Mouse (Mus musculus) stomach, embryonic 16.5 days (tissue): ENCODE data around the gene Clcnkb. TPM values are rescaled to one million over a fixed set of nuclear protein-coding genes. Genes with fewer than 3 reads are reported as not detected.

Experiments
- ATAC-seq: fragments of 200-750 bp; cut with Nextera tagmentation; 2 replicates; pipeline ENCODE4 v1.8.0; 2017; ENCODE audit warnings: moderate number of reproducible peaks, moderate TSS enrichment; ENCODE audit not compliant: insufficient read depth, low FRiP score
- H3K27ac ChIP-seq: fragments of 300-500 bp; sonication (generic); 2 replicates; pipeline ENCODE4 v1.5.1; 2014; ENCODE audit warnings: low read length
- H3K27me3 ChIP-seq: fragments of 300-500 bp; sonication (generic); 2 replicates; pipeline ENCODE4 v1.6.1; 2014; ENCODE audit warnings: low read length, control low read depth, mixed read lengths; ENCODE audit not compliant: control insufficient read depth, insufficient read depth
- H3K36me3 ChIP-seq: fragments of 300-500 bp; sonication (generic); 2 replicates; pipeline ENCODE4 v1.6.1; 2014; ENCODE audit warnings: low read length; ENCODE audit not compliant: control insufficient read depth, insufficient read depth
- H3K4me1 ChIP-seq: fragments of 300-500 bp; sonication (generic); 2 replicates; pipeline ENCODE4 v1.6.1; 2014; ENCODE audit warnings: low read length, control low read depth, mixed read lengths; ENCODE audit not compliant: control insufficient read depth, insufficient read depth
- H3K4me2 ChIP-seq: fragments of 300-500 bp; sonication (generic); 2 replicates; pipeline ENCODE4 v1.6.1; 2014; ENCODE audit warnings: low read depth, low read length, mixed read lengths
- H3K4me3 ChIP-seq: fragments of 300-500 bp; sonication (generic); replicated peaks from 2 replicates; pipeline ENCODE4 v1.5.1; 2014; ENCODE audit warnings: mild to moderate bottlenecking, low read length
- H3K9ac ChIP-seq: fragments of 300-500 bp; sonication (generic); 2 replicates; pipeline ENCODE4 v1.6.1; 2014; ENCODE audit warnings: low read length
- H3K9me3 ChIP-seq: fragments of 300-500 bp; sonication (generic); replicated peaks from 2 replicates; pipeline ENCODE4 v1.6.1; 2016; ENCODE audit warnings: low read length, control low read depth; ENCODE audit not compliant: control insufficient read depth
- polyA plus RNA-seq: library from polyadenylated mRNA; unstranded; fragments of >200 nt; fragmentation: Nextera tagmentation; extraction: Ambion mirVana; gene quantifications from 2 replicates; pipeline ENCODE4 v1.2.1, GENCODE M21; 2015

The Clcnkb gene
- polyA plus RNA-seq, 1 experiment from 2014 or later = not detected

DNA sequence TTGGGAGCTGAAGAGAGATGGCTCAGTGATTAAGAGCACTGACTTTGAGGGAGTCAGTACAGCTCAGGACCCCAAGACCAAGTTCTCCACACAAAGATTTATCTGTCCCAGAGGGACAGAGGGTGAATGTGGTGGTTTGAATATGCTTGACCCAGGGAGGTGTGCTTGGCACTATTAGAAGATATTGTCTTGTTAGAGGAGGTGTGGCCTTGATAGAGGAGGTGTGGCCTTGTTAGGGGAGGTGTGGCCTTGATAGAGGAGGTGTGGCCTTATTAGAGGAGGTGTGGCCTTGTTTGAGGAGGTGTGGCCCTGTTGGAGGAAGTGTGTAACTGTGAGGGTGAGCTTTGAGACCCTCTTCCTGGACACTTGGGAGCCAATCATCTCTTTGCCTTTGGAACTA is 58.0 kb downstream of the Clcnkb start:
- no peaks in the 10 kb centered on the region for H3K27me3 ChIP-seq
- H3K9ac ChIP-seq = no peak overlapping the region
- H3K4me2 ChIP-seq = no peak overlapping the region
- peaks cover 14% of the 10 kb centered on the region for H3K4me1 ChIP-seq
- H3K4me3 ChIP-seq = no peak overlapping the region
- no peaks in the 10 kb centered on the region for H3K36me3 ChIP-seq
- no peak for ATAC-seq
- H3K9me3 ChIP-seq = no peaks in the 10 kb centered on the region
- H3K27ac ChIP-seq = no peak overlapping the region

Other genes with a start within 250 kb of the Clcnkb start
- 5.5 and 5.6 TPM in 2 replicates for gene Rsg1, start 202.1 kb downstream of the Clcnkb start, polyA plus RNA-seq
- gene Arhgef19, start 176.5 kb downstream of the Clcnkb start, polyA plus RNA-seq = 16.1 and 18.9 TPM in 2 replicates
- gene Epha2, start 114.8 kb downstream of the Clcnkb start, polyA plus RNA-seq = 9.5 and 12.1 TPM in 2 replicates
- 3.0 and 3.5 TPM in 2 replicates for gene Fam131c, start 47.8 kb downstream of the Clcnkb start, polyA plus RNA-seq
- 0.17 TPM in 1 of 2 replicates, not detected in the other for gene Clcnka, start 17.3 kb downstream of the Clcnkb start, polyA plus RNA-seq
- gene Hspb7, start 4.8 kb upstream of the Clcnkb start, polyA plus RNA-seq = 5.6 and 5.8 TPM in 2 replicates
- gene Srarp, start 20.1 kb upstream of the Clcnkb start, polyA plus RNA-seq = not detected in 2 replicates
- 31.8 and 35.6 TPM in 2 replicates for gene Zbtb17, start 28.6 kb upstream of the Clcnkb start, polyA plus RNA-seq
- 6.2 and 7.2 TPM in 2 replicates for gene Spen, start 122.6 kb upstream of the Clcnkb start, polyA plus RNA-seq
- 77.2 and 85.0 TPM in 2 replicates for gene Fblim1, start 190.1 kb upstream of the Clcnkb start, polyA plus RNA-seq
- gene Tmem82, start 202.6 kb upstream of the Clcnkb start, polyA plus RNA-seq = 2.7 and 3.8 TPM in 2 replicates
- gene Slc25a34, start 207.8 kb upstream of the Clcnkb start, polyA plus RNA-seq = 0.62 and 1.6 TPM in 2 replicates
- gene Plekhm2, start 248.9 kb upstream of the Clcnkb start, polyA plus RNA-seq = 4.4 and 6.3 TPM in 2 replicates